Mouse (Mus musculus): Measurements from ENCODE around the gene Asz1.

Gene Asz1

DNA sequence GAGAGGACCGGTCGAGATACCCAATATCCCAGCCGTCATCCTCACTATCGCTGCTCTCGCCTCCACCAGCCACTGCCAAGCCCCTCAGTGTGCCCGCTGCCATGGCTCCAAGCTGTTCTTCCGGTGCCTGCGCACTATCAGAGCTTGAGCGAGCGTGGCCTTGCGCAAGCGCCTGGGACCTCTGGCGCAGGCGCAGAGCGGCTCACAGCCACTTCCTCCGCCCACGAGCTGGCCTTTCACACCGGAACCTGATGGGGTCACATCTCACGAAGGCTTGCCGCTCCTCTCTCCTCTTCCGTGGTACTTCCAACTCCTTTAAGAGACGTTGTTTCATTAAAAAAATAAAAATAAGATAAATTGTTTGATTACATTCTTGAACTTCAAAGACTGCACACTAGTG lies at the start of gene Asz1:
Gene Asz1, minus strand, starts transcription at position 128 of the 400 bp plus-strand sequence.
- DNase-seq, result no peak

DNA sequence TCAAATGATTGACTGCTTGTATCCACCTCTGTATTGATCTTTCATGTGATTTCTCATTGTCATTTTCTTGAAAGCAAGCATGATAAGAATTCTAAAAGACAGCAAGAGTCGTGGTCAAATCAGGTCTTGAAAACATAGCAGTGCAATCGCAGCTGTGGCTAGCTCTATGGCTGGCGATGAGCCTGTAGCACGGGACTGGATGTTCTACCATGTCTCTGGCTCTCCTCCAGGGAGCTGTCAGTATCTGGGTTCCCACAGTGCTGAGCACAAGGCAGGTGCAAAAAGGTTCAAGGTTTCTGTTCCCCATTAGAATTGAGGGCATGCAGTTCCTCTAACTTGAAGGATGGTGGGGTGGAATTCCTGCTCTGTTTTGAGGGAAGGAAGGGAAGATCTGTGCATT lies 44.2 kb upstream of the Asz1 start:
- DNase-seq, result no peak

DNA sequence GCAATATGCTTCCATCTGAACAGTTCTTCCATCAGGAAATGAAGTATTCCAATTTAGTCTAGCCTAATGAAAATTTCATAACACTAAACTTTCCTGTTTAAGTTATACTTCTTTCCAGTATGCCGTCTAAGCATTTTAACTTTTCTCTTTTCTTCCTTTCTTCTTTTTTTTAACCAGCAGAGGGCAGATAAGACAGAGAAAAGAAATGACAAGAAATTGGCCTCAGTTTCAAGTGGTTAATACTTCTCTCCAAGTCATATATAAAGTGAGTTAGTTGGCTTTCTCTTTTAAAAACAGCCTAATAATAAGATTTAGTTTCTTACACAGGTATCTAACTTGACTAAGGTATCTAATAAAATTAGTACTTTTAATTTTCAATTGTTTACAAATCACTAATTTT lies 26.4 kb upstream of the Asz1 start:
- DNase-seq, result no peak

DNA sequence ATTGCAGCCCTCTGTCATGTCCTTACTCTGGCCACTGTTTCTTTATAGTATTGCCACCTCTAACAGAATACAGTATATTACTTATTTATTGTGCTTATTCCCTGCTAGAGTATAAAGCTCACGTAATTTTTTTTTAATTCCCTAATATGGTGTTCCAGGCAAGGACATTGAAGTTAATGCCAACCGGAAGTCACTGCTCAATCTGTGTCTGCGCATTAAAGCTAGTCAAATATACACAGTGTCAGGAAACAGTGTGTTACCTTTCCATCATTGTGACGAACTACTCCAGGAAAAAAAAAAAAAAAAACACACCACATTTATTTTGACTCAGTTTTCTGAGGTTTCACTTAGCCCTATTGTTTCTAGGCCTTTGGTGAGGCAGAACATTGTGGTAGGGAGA lies 19.2 kb upstream of the Asz1 start:
- DNase-seq, result no peak

DNA sequence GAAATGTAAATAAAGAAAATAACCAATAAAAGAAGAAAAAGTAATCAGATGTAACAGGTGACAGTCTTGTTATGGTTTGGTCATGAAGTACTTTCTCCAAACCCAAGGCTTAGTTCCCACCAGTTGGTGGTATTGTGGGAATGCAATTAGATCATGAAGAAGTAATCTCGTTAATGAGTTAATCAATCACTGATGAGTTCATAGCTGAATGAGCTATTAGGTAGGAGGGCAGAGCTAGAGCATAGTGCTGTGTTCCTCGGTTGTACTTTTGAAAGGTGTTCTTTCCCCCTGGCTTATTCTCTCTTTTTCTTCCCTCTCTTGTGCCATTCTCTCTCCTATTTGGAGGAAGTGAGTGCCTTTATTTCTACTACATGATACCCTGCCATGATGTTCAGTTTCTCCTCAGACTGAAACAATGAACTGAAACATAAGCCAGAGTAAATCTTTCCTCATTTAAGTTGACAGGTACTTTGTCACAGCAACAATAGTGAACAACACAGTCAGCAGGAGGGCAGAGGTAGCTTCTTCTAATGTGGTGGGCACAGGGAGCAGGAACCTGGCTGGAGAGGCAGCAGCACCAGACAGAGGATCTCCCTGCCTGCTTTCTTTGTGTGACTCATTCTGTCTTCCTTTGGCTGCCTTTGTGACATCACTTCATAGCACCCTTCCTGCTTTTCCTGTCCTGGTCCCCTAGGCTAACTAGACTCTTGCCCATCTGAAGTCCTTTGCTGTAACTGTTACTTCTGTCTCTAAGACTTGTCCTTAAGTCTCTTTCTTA lies 18.5 kb upstream of the Asz1 start:
- DNase-seq, result no peak

DNA sequence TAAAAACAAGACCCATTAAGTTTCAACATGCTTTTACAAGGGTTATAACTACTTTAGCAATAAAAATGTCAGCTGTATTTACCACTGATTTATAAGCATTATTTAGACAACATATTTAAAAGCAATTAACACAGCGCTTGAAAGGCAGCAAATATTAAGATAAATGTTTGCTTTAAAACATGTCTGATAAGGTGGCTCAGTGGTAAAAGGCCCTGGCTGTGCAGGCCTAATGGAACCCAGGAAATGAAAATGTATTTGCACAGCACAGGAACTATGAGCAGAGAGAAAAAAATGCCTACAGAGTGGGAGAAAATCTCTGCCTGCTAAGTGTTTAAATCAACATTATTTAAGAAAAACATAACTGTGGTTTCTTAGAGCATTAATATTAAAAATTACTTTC lies 12.0 kb downstream of the Asz1 start:
- no peak for DNase-seq

DNA sequence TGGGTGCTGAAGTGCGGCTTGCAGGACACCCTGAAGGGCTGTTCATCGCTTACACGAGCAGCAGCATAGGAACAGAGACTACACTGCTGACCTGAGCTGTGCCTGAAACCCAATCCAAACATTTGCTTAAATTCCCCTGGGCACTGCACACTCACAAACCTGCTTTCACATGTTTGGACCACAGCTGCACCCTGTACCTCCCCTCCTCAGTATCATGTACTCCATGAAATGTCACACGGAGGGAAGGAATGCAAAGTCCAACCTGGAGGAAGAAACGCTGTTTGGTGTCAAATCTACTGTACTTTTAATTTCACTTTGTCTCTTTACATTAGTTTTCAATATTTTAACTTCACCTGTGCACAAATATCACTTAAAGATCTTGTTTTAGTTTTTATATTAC lies 19.8 kb downstream of the Asz1 start:
- no peak for DNase-seq

DNA sequence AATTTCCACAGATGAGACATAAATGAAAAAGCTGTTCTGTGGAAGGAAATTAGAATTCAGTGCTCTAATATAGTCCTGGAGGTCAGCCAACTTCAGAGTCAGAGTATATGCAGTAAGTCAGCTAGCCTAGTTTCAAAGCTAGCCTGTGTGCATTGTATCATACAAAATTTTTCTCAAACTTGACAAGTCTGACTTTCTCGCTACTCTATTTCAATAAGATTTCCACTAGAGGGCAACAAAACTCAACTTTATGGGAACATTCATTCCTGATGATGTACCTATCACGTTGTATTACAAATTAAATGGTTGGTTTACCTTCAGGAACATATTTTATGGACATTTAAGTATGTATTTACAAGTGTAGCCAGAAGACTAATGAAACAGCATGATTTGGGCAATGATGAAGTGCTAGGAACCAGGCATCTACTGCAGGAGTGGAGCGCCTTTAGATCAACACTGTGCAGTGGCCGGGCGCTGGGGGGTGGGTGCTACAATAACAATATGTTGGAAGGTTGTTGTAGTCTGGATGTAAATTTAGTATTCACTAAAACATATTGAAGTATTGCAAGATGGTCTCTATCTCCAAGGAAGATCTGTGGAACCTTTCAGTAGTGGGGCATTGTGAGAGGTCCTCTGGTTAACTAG lies 21.6 kb downstream of the Asz1 start:
- DNase-seq, result no peak

DNA sequence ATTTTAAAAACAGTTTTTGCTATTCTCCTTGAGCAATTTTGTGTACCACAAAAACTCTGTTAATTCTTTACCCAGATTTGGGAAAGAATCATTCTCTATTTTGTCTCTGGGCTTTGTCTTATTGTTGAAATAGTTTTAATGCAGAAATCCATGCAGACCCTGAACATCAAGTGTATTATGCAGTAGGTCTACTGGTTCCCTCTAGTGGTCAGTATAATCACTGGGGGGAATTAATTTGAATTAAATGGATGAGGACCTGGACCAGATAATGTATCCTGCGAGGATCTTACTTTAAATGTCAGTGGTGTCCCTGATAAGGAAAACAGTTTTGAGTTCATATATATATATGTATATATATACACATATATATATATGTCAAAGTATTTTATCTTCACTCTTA lies 30.2 kb downstream of the Asz1 start:
- DNase-seq, result no peak

DNA sequence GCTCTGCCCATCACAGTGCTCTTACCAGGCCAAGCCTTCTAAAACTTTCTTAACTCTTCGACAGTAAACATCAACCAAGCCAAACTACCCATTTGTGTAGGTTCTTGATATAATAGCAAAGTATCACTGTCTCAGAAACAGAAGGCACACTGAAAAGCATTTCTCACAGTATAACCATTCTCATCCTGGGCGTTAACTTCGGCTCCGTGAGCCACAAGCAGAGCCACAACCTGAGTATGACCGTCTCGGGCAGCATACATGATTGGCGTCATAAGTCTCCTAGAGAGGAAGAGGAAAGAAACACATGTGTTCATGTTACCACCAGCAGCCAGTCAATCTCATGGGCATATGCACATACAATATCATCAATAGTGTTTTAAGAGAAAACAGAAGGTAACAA lies 31.9 kb downstream of the Asz1 start:
- DNase-seq, result no peak

DNA sequence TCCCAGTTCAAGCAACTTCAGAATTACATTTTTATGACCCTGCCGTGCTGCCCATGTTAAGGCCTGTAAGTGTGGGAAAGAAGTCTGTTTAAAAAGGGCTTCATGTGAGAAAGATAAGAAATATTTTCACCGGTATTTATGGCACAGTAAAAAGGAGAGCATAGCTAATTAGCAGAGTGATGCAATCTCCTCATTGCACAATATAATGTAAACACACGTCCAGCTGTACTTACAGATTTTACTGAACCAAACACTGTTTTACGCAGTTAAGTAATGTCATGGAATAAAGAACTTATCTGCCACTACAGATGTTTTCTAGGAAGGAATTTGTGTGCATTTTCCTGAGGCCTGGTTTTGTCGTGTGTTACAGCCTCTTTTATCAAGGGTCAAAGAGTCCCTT lies 32.3 kb downstream of the Asz1 start:
- no peak for DNase-seq

DNA sequence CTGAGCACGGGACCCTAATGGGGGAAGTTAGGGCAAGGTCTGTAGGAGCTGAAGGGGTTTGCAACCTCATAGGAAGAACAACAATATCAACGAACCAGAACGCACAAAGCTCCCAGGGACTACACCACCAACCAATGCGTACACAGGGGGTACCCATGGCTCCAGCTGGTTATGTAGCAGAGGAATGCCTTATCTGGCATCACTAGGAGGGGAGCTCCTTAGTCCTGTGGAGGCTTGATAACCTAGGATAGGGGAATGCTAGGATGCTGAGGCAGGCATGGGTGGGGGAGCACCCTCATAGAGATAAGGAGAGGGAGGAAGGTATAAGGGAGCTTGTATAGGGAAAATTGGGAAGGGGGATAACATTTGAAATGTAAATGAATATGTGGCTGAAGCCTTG lies 51.0 kb downstream of the Asz1 start:
- DNase-seq, result no peak

DNA sequence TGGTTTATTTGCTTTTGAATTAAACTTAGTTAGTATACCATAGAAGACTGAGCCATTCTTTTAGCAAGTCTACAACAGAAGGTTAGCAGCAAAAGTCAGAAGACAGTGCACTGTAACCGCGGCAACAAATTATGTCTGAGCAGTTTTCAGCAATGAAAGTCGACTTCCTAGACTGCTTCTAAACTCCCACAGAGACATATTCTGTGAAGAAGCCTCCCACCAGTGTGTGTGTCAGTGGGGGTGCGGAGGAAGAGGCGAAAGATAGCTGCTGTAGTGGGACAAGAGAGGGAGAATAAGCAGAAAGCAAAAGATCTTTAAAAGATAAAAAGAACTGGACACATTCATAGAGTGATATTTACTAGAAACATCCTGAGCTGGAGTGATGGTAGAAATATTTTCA lies 57.2 kb downstream of the Asz1 start:
- DNase-seq, result no peak

DNA sequence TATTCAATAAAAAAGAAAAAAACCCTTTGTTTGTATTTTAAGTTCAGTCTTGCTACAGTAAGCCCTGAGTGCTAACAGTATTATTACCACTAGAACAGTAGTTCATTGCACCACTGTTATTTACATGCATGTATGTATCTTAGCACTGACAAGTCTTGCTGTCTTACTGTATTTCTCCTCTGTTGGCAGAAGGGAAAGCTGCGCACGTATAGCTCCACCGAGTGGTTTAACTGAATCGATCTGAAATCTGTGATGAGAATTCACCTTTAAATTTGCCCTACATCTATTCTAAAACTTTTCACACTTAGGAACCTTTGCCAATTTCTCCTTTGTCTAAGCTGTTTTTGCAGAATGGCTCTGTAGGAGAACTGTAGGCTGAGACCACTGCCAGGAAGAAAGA lies 64.6 kb downstream of the Asz1 start:
- no peak for DNase-seq

DNA sequence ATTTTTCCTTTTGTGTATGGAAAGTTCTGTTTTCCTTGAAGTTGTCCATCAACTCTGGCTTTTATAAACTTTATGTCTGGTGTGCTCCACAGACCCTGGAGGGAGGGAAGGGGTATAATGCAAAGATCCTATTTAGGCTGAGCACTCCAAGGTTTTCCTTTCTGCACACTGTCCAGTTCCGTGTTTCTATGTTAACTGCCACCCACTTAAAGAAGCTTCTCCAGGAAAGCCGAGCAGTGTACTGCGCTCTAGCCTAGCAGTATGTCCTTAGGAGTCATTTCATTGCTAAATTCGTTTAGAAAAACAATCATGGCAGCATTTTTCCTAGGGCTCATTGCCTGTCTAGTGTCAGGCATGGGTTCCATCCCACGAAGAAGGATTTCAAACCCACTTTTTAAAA lies 65.7 kb downstream of the Asz1 start:
- no peak for DNase-seq

DNA sequence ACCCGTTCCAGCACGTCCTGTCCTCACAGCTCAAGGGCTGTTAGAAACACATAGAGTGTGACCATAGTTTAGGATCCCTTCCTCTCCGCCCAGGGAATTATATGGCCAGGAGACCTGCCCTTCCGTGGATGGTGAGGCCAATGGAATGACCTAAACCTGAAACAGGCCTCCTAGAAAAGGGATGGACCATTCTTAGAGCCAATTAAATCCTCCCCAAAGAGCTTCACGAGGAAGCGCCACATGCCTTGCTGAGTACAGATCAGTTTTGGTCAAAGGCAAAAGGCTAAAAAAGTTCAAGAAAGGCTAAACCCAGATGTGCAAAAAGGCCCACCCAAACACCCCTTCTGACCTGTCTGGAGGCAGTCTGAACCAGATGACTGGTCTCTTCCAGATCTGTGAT lies 76.6 kb downstream of the Asz1 start:
- no peak for DNase-seq

DNA sequence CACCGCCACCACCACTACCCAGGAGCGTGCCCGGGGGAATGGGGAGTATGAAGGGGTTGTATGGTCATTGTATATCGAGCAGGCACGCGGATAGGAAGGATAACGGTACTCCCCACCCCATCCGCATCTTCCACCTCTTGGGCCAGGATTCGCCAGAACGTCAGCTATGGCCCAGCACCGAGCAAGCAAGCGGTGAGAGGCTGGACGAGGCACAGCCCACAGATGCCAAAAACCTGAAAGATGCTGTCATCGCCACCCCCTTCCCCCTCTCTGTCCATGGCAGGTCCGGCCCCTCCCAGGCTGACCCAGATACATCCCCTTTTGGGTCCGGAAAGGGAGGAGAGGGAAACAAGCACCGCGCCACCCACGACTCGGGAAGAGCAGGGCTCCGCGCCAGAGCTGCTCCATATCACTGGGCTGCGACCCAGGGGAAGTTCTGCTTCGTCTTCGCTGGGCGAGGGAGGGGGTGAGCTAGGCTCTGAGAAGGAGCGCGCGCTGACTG lies 77.3 kb downstream of the Asz1 start:
- no peak for DNase-seq

DNA sequence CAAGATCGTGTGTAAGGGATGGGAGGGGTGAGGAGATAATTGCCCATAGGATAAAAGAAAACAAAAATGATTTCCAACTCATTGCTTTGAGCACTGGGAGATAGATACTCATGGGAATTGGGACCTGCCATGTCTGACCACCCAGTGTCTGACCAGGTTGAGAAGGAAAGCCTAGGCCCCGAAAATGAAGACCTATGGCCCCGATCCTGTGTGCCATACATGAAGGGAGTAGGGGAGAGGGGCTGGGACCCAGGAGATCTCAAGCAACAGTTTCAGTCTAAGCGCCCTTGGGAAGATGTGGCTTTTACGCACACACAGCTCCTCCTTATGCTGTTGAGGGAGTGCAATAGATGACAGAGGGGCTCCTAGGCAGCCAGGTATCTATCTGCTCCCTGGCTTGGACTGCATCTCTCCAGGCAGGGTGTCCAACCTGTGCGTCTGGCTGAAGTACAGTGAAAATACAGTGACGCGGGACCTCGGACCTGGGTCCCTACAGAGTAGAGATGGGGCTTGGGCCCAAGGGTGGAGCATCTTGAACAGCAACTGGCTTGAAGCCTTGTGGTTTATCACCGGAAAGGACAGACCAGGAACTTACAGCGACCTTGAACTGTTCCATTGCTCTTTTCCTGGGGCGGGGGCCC lies 77.9 kb downstream of the Asz1 start:
- no peak for DNase-seq

DNA sequence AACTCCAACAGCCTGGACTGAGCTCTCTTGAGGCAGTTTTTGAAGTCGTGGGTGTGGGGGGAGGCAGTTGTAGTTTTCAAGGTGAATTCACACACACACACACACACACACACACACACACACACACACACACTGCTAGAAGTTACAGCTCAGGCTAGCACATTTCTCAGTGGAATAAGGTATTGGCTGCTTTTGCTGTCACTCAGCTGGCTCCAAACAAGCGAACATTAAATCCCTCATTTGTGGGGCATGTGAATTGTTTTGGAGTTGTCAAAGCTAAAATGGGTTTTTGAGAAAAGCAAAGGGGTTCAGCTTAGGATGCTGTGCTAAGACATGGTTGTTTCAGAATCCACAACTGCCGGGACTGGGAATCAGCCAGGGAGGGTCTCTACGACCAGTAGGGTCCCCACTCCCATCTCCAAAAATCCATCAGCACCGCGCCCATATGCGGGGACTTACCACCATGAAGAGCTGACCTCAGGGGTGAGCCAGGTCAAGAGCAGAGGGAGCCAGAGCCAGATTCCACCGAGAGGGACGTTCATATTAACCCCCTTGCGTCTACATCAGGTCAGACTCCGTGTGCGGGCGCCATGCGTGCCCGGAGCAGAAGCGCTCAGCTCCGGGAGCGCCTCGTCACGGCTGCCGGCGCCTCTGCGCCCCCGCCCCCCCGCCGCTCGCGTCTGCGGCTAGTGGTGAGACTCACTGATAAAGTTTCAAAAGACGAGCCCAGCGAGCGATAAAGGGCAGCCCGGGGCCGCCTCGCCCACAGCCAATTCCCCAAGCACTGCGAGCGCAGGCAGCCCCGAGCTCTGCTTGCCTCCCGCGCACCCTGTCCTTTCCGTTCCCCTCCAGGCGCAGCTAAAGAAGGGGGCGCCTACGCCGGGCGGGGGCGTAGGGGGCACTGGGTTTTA lies 78.9 kb downstream of the Asz1 start, which contains the start of gene Wnt2:
Gene Wnt2, minus strand, starts transcription at position 840 of the 911 bp plus-strand sequence.
- DNase-seq, result no peak

DNA sequence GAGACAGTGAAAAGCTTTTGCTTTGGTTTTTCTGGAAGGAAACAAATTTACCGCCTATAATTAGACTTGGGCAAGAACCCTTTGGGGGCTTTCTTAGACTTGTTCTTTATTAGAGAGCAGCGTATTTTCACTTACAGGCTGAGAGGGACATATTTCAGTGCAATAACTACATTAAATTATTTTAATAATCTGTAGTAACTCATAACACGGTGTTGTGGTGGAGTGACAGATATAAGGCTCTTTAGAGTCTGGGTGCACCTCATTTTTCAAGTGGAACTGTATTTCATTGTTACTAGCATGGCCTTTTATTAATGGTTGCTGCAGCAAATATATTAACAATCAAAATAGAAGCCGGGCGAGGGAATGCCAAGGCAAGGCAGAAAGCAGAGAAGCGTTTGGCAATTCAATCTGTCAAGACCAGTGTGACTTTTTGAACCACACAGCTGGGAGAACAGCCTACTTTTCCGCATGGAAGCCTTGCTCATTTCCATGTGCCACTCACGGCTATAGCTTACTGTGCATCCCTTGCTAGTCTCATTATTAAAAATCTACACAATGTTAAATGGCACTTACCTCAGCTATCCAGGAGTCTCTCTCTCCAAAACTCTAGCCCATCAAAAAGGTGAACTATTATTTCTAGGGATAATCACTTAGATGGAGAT lies 84.6 kb downstream of the Asz1 start:
- DNase-seq, result no peak

DNA sequence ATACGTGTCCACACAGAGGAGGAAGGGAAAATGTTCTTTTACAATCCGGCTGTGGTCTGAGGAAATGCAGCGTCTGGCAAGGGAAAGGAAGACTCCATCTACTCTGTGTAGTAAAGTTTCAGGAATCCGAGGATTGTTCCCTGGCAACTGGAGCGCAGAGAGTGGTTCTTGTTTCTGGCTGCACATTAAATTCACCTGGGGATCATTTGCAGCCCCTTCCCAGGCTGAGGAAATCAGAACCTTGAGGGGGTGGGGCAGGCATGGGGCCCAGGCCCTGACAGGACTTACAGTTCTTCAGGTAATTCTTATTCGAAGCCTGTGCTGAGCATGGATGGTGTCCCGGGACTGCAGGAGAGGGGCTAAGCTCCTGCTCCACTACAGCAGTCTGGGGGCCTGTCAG lies 95.5 kb downstream of the Asz1 start:
- DNase-seq, result no peak

DNA sequence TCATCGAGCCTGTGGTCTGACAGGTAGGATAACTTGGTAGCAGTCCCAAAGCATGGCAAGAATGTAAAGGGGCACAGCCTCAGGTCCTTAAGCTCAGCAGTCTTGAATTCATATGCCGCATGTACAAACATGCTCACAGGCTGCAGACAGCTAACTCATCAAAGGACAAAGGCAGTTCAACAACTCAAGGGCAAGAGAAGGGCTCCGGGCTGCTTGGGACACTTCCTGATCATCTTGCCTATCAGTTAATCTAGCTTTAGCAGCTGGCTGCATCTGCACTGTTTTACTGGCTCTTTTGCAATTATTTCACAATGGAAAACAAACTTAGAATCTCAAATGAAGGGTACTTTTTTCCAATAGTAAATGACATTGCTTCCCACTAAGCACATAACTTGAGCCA lies 101.5 kb downstream of the Asz1 start:
- no peak for DNase-seq
